ENCODE assay signal across 14 mouse cellular contexts in genomic region chr13:99367554-99368174, GRCm38 (mm10). TPM values are rescaled to one million over a fixed set of nuclear protein-coding genes. Genes with fewer than 3 reads are reported as not detected.
DNase-seq lines count a peak whose midpoint lies in the region; ATAC-seq and TF ChIP-seq lines count a peak whose summit lies in the region.
"Had no signal": no experiment of that assay in that cellular context is flagged by ENCODE, and none has a peak within 500 bp of the region (broad histone marks: within the 10 kb centered on the region; RNA-seq: fewer than 3 reads in every experiment).

No protein-coding gene starts in this region.

- peak overlapping the region; percentile 76 for H3K27ac ChIP-seq in gastrocnemius, adult 2 months
- H3K27ac ChIP-seq: liver, embryonic 13.5 days had no signal

- no peak for TF ChIP-seq CTCF in gastrocnemius, adult 2 months (IDR thresholded peaks at IDR 0.05)

- intact Hi-C loops in gastrocnemius, adult 2 months (cut with DNase I) = no loop called here
- intact Hi-C loops in gastrocnemius, postnatal 14 days (cut with DNase I; ENCODE audit: low total_unique reads) = no loop called here

- no peak for ATAC-seq in activated CD4-positive, CD25-positive, alpha-beta regulatory T cell, adult 4 months
- ATAC-seq: CD4-positive, CD25-positive, alpha-beta regulatory T cell, adult 4 months had no signal

- peak; percentile 79 for DNase-seq in gastrocnemius, adult 2 months
- no peak for DNase-seq in gastrocnemius, postnatal 4 days (ENCODE audit: low spot score in 2 of 2)
- peak; percentile 78 for DNase-seq in brain, adult 2 months (ENCODE audit: low read depth, low spot score)
- peak; percentile 68 to 69 for DNase-seq in cerebellum, adult 18-20 months
- peak; percentile 19 for DNase-seq in gastrocnemius, postnatal 14 days
- no peak for DNase-seq in ovary, adult 18-20 months (ENCODE audit: low spot score)
- no peak for DNase-seq in retina, embryonic 14.5 days (ENCODE audit: low spot score)
- DNase-seq: kidney, adult 18-20 months; liver, embryonic 13.5 days; lung, postnatal 10 days; retina, postnatal 1 day; thymus, adult 18-20 months had no signal

- no peak overlapping the region for H3K4me3 ChIP-seq in gastrocnemius, adult 2 months
- H3K4me3 ChIP-seq: liver, embryonic 13.5 days had no signal

RNA-seq across cellular contexts. Expression of gene Mrps27, which starts 23.1 kb away (rescaled TPM):
- total RNA-seq in gastrocnemius, adult 2 months (2021) = 10 to 100 TPM; 24.0 to 32.9 TPM
- 10 to 100 TPM; 30.6 to 33.3 TPM for total RNA-seq in gastrocnemius, postnatal 4 days (2021)
- 10 to 100 TPM; 26.4 to 29.3 TPM for total RNA-seq in gastrocnemius, postnatal 14 days (2021)
- 10 to 100 TPM; 18.5 to 23.3 TPM for polyA plus RNA-seq in activated CD4-positive, CD25-positive, alpha-beta regulatory T cell, adult 4 months (2017; shearing (Covaris generic))

RNA-seq across cellular contexts. Expression of gene Ptcd2, which starts 23.2 kb away (rescaled TPM):
- 10 to 100 TPM; 20.1 to 35.5 TPM for total RNA-seq in gastrocnemius, adult 2 months (2021)
- total RNA-seq in gastrocnemius, postnatal 4 days (2021) = 10 to 100 TPM; 26.9 to 31.2 TPM
- total RNA-seq in gastrocnemius, postnatal 14 days (2021) = 10 to 100 TPM; 22.8 to 25.0 TPM
- polyA plus RNA-seq in activated CD4-positive, CD25-positive, alpha-beta regulatory T cell, adult 4 months (2017; shearing (Covaris generic)) = 10 to 100 TPM; 59.4 to 61.3 TPM

Comparison
In these comparisons a context has a peak if more than half of its experiments do, and no peak if none do; other contexts are left out.
1. DNase-seq: peak in gastrocnemius, adult 2 months (single experiment), brain, adult 2 months (single experiment), cerebellum, adult 18-20 months (2 of 2) and gastrocnemius, postnatal 14 days (single experiment); none in gastrocnemius, postnatal 4 days (0 of 2), ovary, adult 18-20 months (single experiment) and retina, embryonic 14.5 days (single experiment).